ENCODE assay signal across 18 mouse cellular contexts in genomic region chr11:118690262-118690661, GRCm38 (mm10).
"Had no signal": no experiment of that assay in that cellular context is flagged by ENCODE, and none has a peak within 500 bp of the region (broad histone marks: within the 10 kb centered on the region; RNA-seq: fewer than 3 reads in every experiment).

No protein-coding gene starts in this region.

- H3K4me3 ChIP-seq: midbrain, embryonic 10.5 days; midbrain, embryonic 12.5 days; myocyte; neural tube, embryonic 13.5 days; neural tube, embryonic 15.5 days had no signal

- ATAC-seq: midbrain, embryonic 16.5 days had no signal

- H3K9me3 ChIP-seq: midbrain, embryonic 10.5 days; midbrain, embryonic 12.5 days; neural tube, embryonic 13.5 days; neural tube, embryonic 15.5 days had no signal

- H3K9ac ChIP-seq: lung, embryonic 14.5 days; midbrain, embryonic 12.5 days; neural tube, embryonic 13.5 days; neural tube, embryonic 15.5 days had no signal

- H3K36me3 ChIP-seq: midbrain, embryonic 10.5 days; midbrain, embryonic 12.5 days; neural tube, embryonic 13.5 days; neural tube, embryonic 15.5 days had no signal

- H3K27ac ChIP-seq: midbrain, embryonic 10.5 days; midbrain, embryonic 12.5 days had no signal

- DNase-seq: lung, embryonic 14.5 days; lung, postnatal 10 days; lung, postnatal 4 days; midbrain, embryonic 14.5 days; retina, postnatal 1 day; right cerebral cortex, adult 18-20 months; right cerebral cortex, postnatal 25 days; right cerebral cortex, postnatal 4 days; spleen, adult 18-20 months; thymus, adult 18-20 months; thymus, postnatal 14 days; thymus, postnatal 36 days had no signal

- H3K4me2 ChIP-seq: lung, embryonic 14.5 days; midbrain, embryonic 12.5 days; neural tube, embryonic 13.5 days; neural tube, embryonic 15.5 days had no signal

- H3K27me3 ChIP-seq: neural tube, embryonic 13.5 days; neural tube, embryonic 15.5 days had no signal
